Mouse (Mus musculus) retina, postnatal 1 day (tissue): ENCODE results near the gene Dnah6.

Experiments
- DNase-seq: peaks from one replicate; pipeline ENCODE4 v3.0.0-alpha.2; 2012

Dnah6 gene

GRCm38 (mm10) chr6:73227376-73228158 lies 6.1 kb upstream of the Dnah6 start:
- DNase-seq: peak; percentile 73

- DNase-seq: peak; percentile 76
Measured at GRCm38 (mm10) chr6:73222841-73223526, 1.5 kb upstream of the Dnah6 start.

- no peak for DNase-seq
Measured at GRCm38 (mm10) chr6:73221958-73222735, 696 bp upstream of the Dnah6 start.

- DNase-seq: no peak
Measured at GRCm38 (mm10) chr6:73211602-73212001, 9.8 kb downstream of the Dnah6 start.

GRCm38 (mm10) chr6:73211036-73211435 lies 10.4 kb downstream of the Dnah6 start:
- DNase-seq: no peak

GRCm38 (mm10) chr6:73210445-73210972 lies 10.9 kb downstream of the Dnah6 start:
- DNase-seq: no peak

GRCm38 (mm10) chr6:73209598-73209997 lies 11.9 kb downstream of the Dnah6 start:
- no peak for DNase-seq

GRCm38 (mm10) chr6:73204937-73205336 lies 16.5 kb downstream of the Dnah6 start:
- DNase-seq: no peak

- no peak for DNase-seq
Measured at GRCm38 (mm10) chr6:73203724-73204123, 17.7 kb downstream of the Dnah6 start.

GRCm38 (mm10) chr6:73195291-73195690 lies 26.2 kb downstream of the Dnah6 start:
- DNase-seq: no peak

- no peak for DNase-seq
Measured at GRCm38 (mm10) chr6:73190756-73191155, 30.7 kb downstream of the Dnah6 start.

GRCm38 (mm10) chr6:73184276-73184675 lies 37.2 kb downstream of the Dnah6 start:
- DNase-seq: no peak

GRCm38 (mm10) chr6:73182987-73183386 lies 38.5 kb downstream of the Dnah6 start:
- no peak for DNase-seq

GRCm38 (mm10) chr6:73182410-73182809 lies 39.0 kb downstream of the Dnah6 start:
- DNase-seq: no peak

- no peak for DNase-seq
Measured at GRCm38 (mm10) chr6:73182006-73182405, 39.4 kb downstream of the Dnah6 start.

GRCm38 (mm10) chr6:73175156-73175555 lies 46.3 kb downstream of the Dnah6 start:
- no peak for DNase-seq

GRCm38 (mm10) chr6:73167230-73167629 lies 54.2 kb downstream of the Dnah6 start:
- no peak for DNase-seq

GRCm38 (mm10) chr6:73162958-73163357 lies 58.5 kb downstream of the Dnah6 start:
- DNase-seq: peak; percentile 12

- DNase-seq: no peak
Measured at GRCm38 (mm10) chr6:73161338-73161737, 60.1 kb downstream of the Dnah6 start.

- no peak for DNase-seq
Measured at GRCm38 (mm10) chr6:73155455-73155854, 66.0 kb downstream of the Dnah6 start.

GRCm38 (mm10) chr6:73153675-73154074 lies 67.8 kb downstream of the Dnah6 start:
- peak; percentile 87 for DNase-seq

GRCm38 (mm10) chr6:73143403-73143802 lies 78.0 kb downstream of the Dnah6 start:
- DNase-seq: no peak

- DNase-seq: no peak
Measured at GRCm38 (mm10) chr6:73142776-73143175, 78.7 kb downstream of the Dnah6 start.
